Mouse (Mus musculus): ENCODE results near the gene Rpl18.

Gene Rpl18

GRCm38 (mm10) chr7:45715090-45715708, at the start of gene Rpl18:
Gene Rpl18, plus strand, starts transcription at chr7:45715457.
- peak; percentile 99 for DNase-seq (ENCODE audit: low spot score in 2 of 2)

GRCm38 (mm10) chr7:45666161-45666560, 49.1 kb upstream of the Rpl18 start, which contains the start of gene Fut2:
Gene Fut2, minus strand, starts transcription at chr7:45666394.
- no peak for DNase-seq (ENCODE audit: low spot score in 2 of 2)

GRCm38 (mm10) chr7:45667761-45668160, 47.5 kb upstream of the Rpl18 start:
- peak; percentile 64 to 75 for DNase-seq (ENCODE audit: low spot score in 2 of 2)

- DNase-seq (ENCODE audit: low spot score in 2 of 2): no peak
These were observed 46.3 kb upstream of the Rpl18 start for GRCm38 (mm10) chr7:45668921-45669320.

GRCm38 (mm10) chr7:45677627-45678295, 37.5 kb upstream of the Rpl18 start:
- DNase-seq (ENCODE audit: low spot score in 2 of 2): no peak

GRCm38 (mm10) chr7:45678513-45678912, 36.7 kb upstream of the Rpl18 start:
- no peak for DNase-seq (ENCODE audit: low spot score in 2 of 2)

- DNase-seq (ENCODE audit: low spot score in 2 of 2): no peak
These were observed 35.2 kb upstream of the Rpl18 start for GRCm38 (mm10) chr7:45679966-45680621.

- DNase-seq (ENCODE audit: low spot score in 2 of 2): no peak
These were observed 34.1 kb upstream of the Rpl18 start for GRCm38 (mm10) chr7:45681046-45681736.

GRCm38 (mm10) chr7:45682144-45683126, 32.8 kb upstream of the Rpl18 start:
- DNase-seq (ENCODE audit: low spot score in 2 of 2): peak; percentile 89 to 92

GRCm38 (mm10) chr7:45683396-45684050, 31.7 kb upstream of the Rpl18 start, which contains the start of gene Ntn5:
Gene Ntn5, plus strand, starts transcription at chr7:45684022.
- DNase-seq (ENCODE audit: low spot score in 2 of 2): no peak

GRCm38 (mm10) chr7:45685811-45686210, 29.4 kb upstream of the Rpl18 start:
- DNase-seq (ENCODE audit: low spot score in 2 of 2): no peak

- no peak for DNase-seq (ENCODE audit: low spot score in 2 of 2)
These were observed 28.4 kb upstream of the Rpl18 start for GRCm38 (mm10) chr7:45686841-45687240.

GRCm38 (mm10) chr7:45689099-45689498, 26.2 kb upstream of the Rpl18 start:
- no peak for DNase-seq (ENCODE audit: low spot score in 2 of 2)

- DNase-seq (ENCODE audit: low spot score in 2 of 2): no peak
These were observed 25.5 kb upstream of the Rpl18 start for GRCm38 (mm10) chr7:45689800-45690199.

- DNase-seq (ENCODE audit: low spot score in 2 of 2): no peak
These were observed 22.9 kb upstream of the Rpl18 start for GRCm38 (mm10) chr7:45692364-45692763.

- DNase-seq (ENCODE audit: low spot score in 2 of 2): no peak
These were observed 21.2 kb upstream of the Rpl18 start, which contains the start of gene Sec1 for GRCm38 (mm10) chr7:45693921-45694591. Gene Sec1, minus strand, starts transcription at chr7:45694402.

GRCm38 (mm10) chr7:45695098-45695497, 20.2 kb upstream of the Rpl18 start:
- no peak for DNase-seq (ENCODE audit: low spot score in 2 of 2)

- no peak for DNase-seq (ENCODE audit: low spot score in 2 of 2)
These were observed 17.4 kb upstream of the Rpl18 start for GRCm38 (mm10) chr7:45697894-45698293.

- DNase-seq (ENCODE audit: low spot score in 2 of 2): peak; percentile 71 to 81
These were observed 15.6 kb upstream of the Rpl18 start, which contains the start of gene Car11 for GRCm38 (mm10) chr7:45699523-45700141. Gene Car11, plus strand, starts transcription at chr7:45699843.

Data from right cerebral cortex, postnatal 10 days (tissue).